Mouse (Mus musculus) brain, adult 2 months (tissue): ENCODE measurements around the gene Hgd.

Experiments used
- DNase-seq: peaks from one replicate; pipeline ENCODE4 v3.0.0; 2011; ENCODE audit warnings: low read depth, low spot score

Hgd gene

GRCm38 (mm10) chr16:37579994-37580393, at the start of gene Hgd:
Hgd (plus strand) TSS chr16:37580153.
- no peak for DNase-seq

- no peak for DNase-seq
Measured at GRCm38 (mm10) chr16:37530170-37530569, 49.8 kb upstream of the Hgd start.

GRCm38 (mm10) chr16:37532046-37532445, 47.9 kb upstream of the Hgd start:
- peak; percentile 83 for DNase-seq

- DNase-seq, result peak; percentile 29
Measured at GRCm38 (mm10) chr16:37533369-37534068, 46.4 kb upstream of the Hgd start.

- DNase-seq, result peak; percentile 12
Measured at GRCm38 (mm10) chr16:37539240-37539610, 40.7 kb upstream of the Hgd start.

- DNase-seq, result peak; percentile 100
Measured at GRCm38 (mm10) chr16:37539611-37540580, 40.1 kb upstream of the Hgd start, which contains the start of the genes Gtf2e1 and Rabl3. Gtf2e1 (minus strand) TSS chr16:37539789. Rabl3 (plus strand) TSS chr16:37539885.

GRCm38 (mm10) chr16:37540776-37541175, 39.2 kb upstream of the Hgd start:
- no peak for DNase-seq

- DNase-seq, result no peak
Measured at GRCm38 (mm10) chr16:37546312-37546711, 33.6 kb upstream of the Hgd start.

- DNase-seq, result no peak
Measured at GRCm38 (mm10) chr16:37550266-37550665, 29.7 kb upstream of the Hgd start.

GRCm38 (mm10) chr16:37550981-37551380, 29.0 kb upstream of the Hgd start:
- no peak for DNase-seq

GRCm38 (mm10) chr16:37552824-37553223, 27.1 kb upstream of the Hgd start:
- no peak for DNase-seq

GRCm38 (mm10) chr16:37562414-37562813, 17.5 kb upstream of the Hgd start:
- DNase-seq, result no peak

- peak; percentile 58 for DNase-seq
Measured at GRCm38 (mm10) chr16:37562961-37563360, 17.0 kb upstream of the Hgd start.

GRCm38 (mm10) chr16:37565117-37565516, 14.8 kb upstream of the Hgd start:
- DNase-seq, result no peak

GRCm38 (mm10) chr16:37566107-37566506, 13.8 kb upstream of the Hgd start:
- DNase-seq, result peak; percentile 72

- peak; percentile 59 for DNase-seq
Measured at GRCm38 (mm10) chr16:37567113-37568050, 12.6 kb upstream of the Hgd start.

GRCm38 (mm10) chr16:37571554-37571953, 8.4 kb upstream of the Hgd start:
- DNase-seq, result no peak

GRCm38 (mm10) chr16:37572117-37572754, 7.7 kb upstream of the Hgd start:
- no peak for DNase-seq

GRCm38 (mm10) chr16:37573061-37573460, 6.9 kb upstream of the Hgd start:
- DNase-seq, result no peak

- no peak for DNase-seq
Measured at GRCm38 (mm10) chr16:37575325-37575724, 4.6 kb upstream of the Hgd start.

- DNase-seq, result no peak
Measured at GRCm38 (mm10) chr16:37579591-37579990, 362 bp upstream of the Hgd start.
